Mouse (Mus musculus): ENCODE measurements around the gene Ddx20. TPM values are rescaled to one million over a fixed set of nuclear protein-coding genes. Genes with fewer than 3 reads are reported as not detected.

Ddx20 gene
- polyA plus RNA-seq, 1 experiment: 31.3 TPM

- Histone ChIP-seq H3K27ac (ENCODE audit: insufficient read depth, low read length) (no peak overlapping the region), H3K4me3 (ENCODE audit: low read depth, low read length) (no peak overlapping the region), H3K27me3 (ENCODE audit: control insufficient read depth, insufficient read depth, low read length, poor library complexity, severe bottlenecking) (no peaks in the 10 kb centered on the region), H3K4me1 (ENCODE audit: control insufficient read depth, insufficient read depth, low read length) (no peaks in the 10 kb centered on the region), H3K9ac (ENCODE audit: low read depth, poor library complexity, severe bottlenecking) (no peak overlapping the region), H3K9me3 (replicated peaks; ENCODE audit: control insufficient read depth, insufficient read depth, low read length, poor library complexity, severe bottlenecking) (no peaks in the 10 kb centered on the region), H3K36me3 (ENCODE audit: control insufficient read depth, insufficient read depth, low read length, poor library complexity, severe bottlenecking) (no peaks in the 10 kb centered on the region)
- TF ChIP-seq EP300 (IDR thresholded peaks at IDR 0.05; ENCODE audit: insufficient read depth, low read depth, low read length) (no peak), CTCF (IDR thresholded peaks at IDR 0.05; ENCODE audit: low read depth, low read length) (no peak), POLR2A (IDR thresholded peaks at IDR 0.05; ENCODE audit: insufficient read depth, low read length) (no peak)
Observed at GRCm38 (mm10) chr3:105710246-105710645, 22.9 kb upstream of the Ddx20 start.

GRCm38 (mm10) chr3:105707590-105707989, 20.2 kb upstream of the Ddx20 start:
- no peaks in the 10 kb centered on the region for H3K36me3 ChIP-seq (ENCODE audit: control insufficient read depth, insufficient read depth, low read length, poor library complexity, severe bottlenecking)
- H3K4me3 ChIP-seq (ENCODE audit: low read depth, low read length): no peak overlapping the region
- no peak overlapping the region for H3K27ac ChIP-seq (ENCODE audit: insufficient read depth, low read length)
- H3K9ac ChIP-seq (ENCODE audit: low read depth, poor library complexity, severe bottlenecking): no peak overlapping the region
- TF ChIP-seq EP300 (IDR thresholded peaks at IDR 0.05; ENCODE audit: insufficient read depth, low read depth, low read length) (no peak), POLR2A (IDR thresholded peaks at IDR 0.05; ENCODE audit: insufficient read depth, low read length) (no peak), CTCF (IDR thresholded peaks at IDR 0.05; ENCODE audit: low read depth, low read length) (no peak)
- H3K9me3 ChIP-seq (replicated peaks; ENCODE audit: control insufficient read depth, insufficient read depth, low read length, poor library complexity, severe bottlenecking): no peaks in the 10 kb centered on the region
- no peaks in the 10 kb centered on the region for H3K4me1 ChIP-seq (ENCODE audit: control insufficient read depth, insufficient read depth, low read length)
- H3K27me3 ChIP-seq (ENCODE audit: control insufficient read depth, insufficient read depth, low read length, poor library complexity, severe bottlenecking): no peaks in the 10 kb centered on the region

- TF ChIP-seq EP300 (IDR thresholded peaks at IDR 0.05; ENCODE audit: insufficient read depth, low read depth, low read length) (no peak), POLR2A (IDR thresholded peaks at IDR 0.05; ENCODE audit: insufficient read depth, low read length) (no peak), CTCF (IDR thresholded peaks at IDR 0.05; ENCODE audit: low read depth, low read length) (no peak)
- Histone ChIP-seq H3K36me3 (ENCODE audit: control insufficient read depth, insufficient read depth, low read length, poor library complexity, severe bottlenecking) (no peaks in the 10 kb centered on the region), H3K4me1 (ENCODE audit: control insufficient read depth, insufficient read depth, low read length) (no peaks in the 10 kb centered on the region), H3K9ac (ENCODE audit: low read depth, poor library complexity, severe bottlenecking) (no peak overlapping the region), H3K27ac (ENCODE audit: insufficient read depth, low read length) (no peak overlapping the region), H3K4me3 (ENCODE audit: low read depth, low read length) (no peak overlapping the region), H3K27me3 (ENCODE audit: control insufficient read depth, insufficient read depth, low read length, poor library complexity, severe bottlenecking) (no peaks in the 10 kb centered on the region), H3K9me3 (replicated peaks; ENCODE audit: control insufficient read depth, insufficient read depth, low read length, poor library complexity, severe bottlenecking) (no peaks in the 10 kb centered on the region)
Observed at GRCm38 (mm10) chr3:105706366-105707020, 19.1 kb upstream of the Ddx20 start.

GRCm38 (mm10) chr3:105705561-105705960, 18.2 kb upstream of the Ddx20 start:
- Histone ChIP-seq H3K36me3 (ENCODE audit: control insufficient read depth, insufficient read depth, low read length, poor library complexity, severe bottlenecking) (no peaks in the 10 kb centered on the region), H3K4me3 (ENCODE audit: low read depth, low read length) (peak overlapping the region; percentile 88), H3K9me3 (replicated peaks; ENCODE audit: control insufficient read depth, insufficient read depth, low read length, poor library complexity, severe bottlenecking) (no peaks in the 10 kb centered on the region), H3K9ac (ENCODE audit: low read depth, poor library complexity, severe bottlenecking) (peak overlapping the region; percentile 79), H3K27me3 (ENCODE audit: control insufficient read depth, insufficient read depth, low read length, poor library complexity, severe bottlenecking) (no peaks in the 10 kb centered on the region), H3K27ac (ENCODE audit: insufficient read depth, low read length) (no peak overlapping the region), H3K4me1 (ENCODE audit: control insufficient read depth, insufficient read depth, low read length) (no peaks in the 10 kb centered on the region)
- TF ChIP-seq CTCF (IDR thresholded peaks at IDR 0.05; ENCODE audit: low read depth, low read length) (no peak), POLR2A (IDR thresholded peaks at IDR 0.05; ENCODE audit: insufficient read depth, low read length) (no peak), EP300 (IDR thresholded peaks at IDR 0.05; ENCODE audit: insufficient read depth, low read depth, low read length) (no peak)

- no peaks in the 10 kb centered on the region for H3K36me3 ChIP-seq (ENCODE audit: control insufficient read depth, insufficient read depth, low read length, poor library complexity, severe bottlenecking)
- peak overlapping the region; percentile 88 for H3K4me3 ChIP-seq (ENCODE audit: low read depth, low read length)
- no peak overlapping the region for H3K27ac ChIP-seq (ENCODE audit: insufficient read depth, low read length)
- peak overlapping the region; percentile 79 for H3K9ac ChIP-seq (ENCODE audit: low read depth, poor library complexity, severe bottlenecking)
- no peaks in the 10 kb centered on the region for H3K27me3 ChIP-seq (ENCODE audit: control insufficient read depth, insufficient read depth, low read length, poor library complexity, severe bottlenecking)
- no peak for TF ChIP-seq CTCF (IDR thresholded peaks at IDR 0.05; ENCODE audit: low read depth, low read length)
- no peak for TF ChIP-seq EP300 (IDR thresholded peaks at IDR 0.05; ENCODE audit: insufficient read depth, low read depth, low read length)
- TF ChIP-seq POLR2A (IDR thresholded peaks at IDR 0.05; ENCODE audit: insufficient read depth, low read length): no peak
- H3K9me3 ChIP-seq (replicated peaks; ENCODE audit: control insufficient read depth, insufficient read depth, low read length, poor library complexity, severe bottlenecking): no peaks in the 10 kb centered on the region
- H3K4me1 ChIP-seq (ENCODE audit: control insufficient read depth, insufficient read depth, low read length): no peaks in the 10 kb centered on the region
Observed at GRCm38 (mm10) chr3:105705061-105705549, 17.7 kb upstream of the Ddx20 start.

Measured in ES-Bruce4 (cell line).